Mouse (Mus musculus) brain, adult 2 months (tissue): ENCODE measurements around the gene Zfp148.
"Not testable (repeated sequence)": the region's sequence is repeated elsewhere in the genome, so short reads cannot be mapped to it uniquely, and the experiment has no call there.

Experiments
- DNase-seq: peaks from one replicate; pipeline ENCODE4 v3.0.0; 2011; ENCODE audit warnings: low read depth, low spot score

Gene Zfp148

GRCm38 (mm10) chr16:33381614-33382245, 1.1 kb downstream of the Zfp148 start:
- DNase-seq = peak; percentile 21

- no peak for DNase-seq
These were observed 1.7 kb downstream of the Zfp148 start for GRCm38 (mm10) chr16:33382341-33382740.

- DNase-seq = no peak
These were observed 2.9 kb downstream of the Zfp148 start for GRCm38 (mm10) chr16:33383584-33383983.

GRCm38 (mm10) chr16:33384057-33384456, 3.4 kb downstream of the Zfp148 start:
- not testable (repeated sequence) for DNase-seq

- DNase-seq = no peak
These were observed 6.4 kb downstream of the Zfp148 start for GRCm38 (mm10) chr16:33387013-33387412.

GRCm38 (mm10) chr16:33387420-33387819, 6.8 kb downstream of the Zfp148 start:
- DNase-seq = no peak

GRCm38 (mm10) chr16:33399913-33400782, 19.5 kb downstream of the Zfp148 start:
- DNase-seq = peak; percentile 73

GRCm38 (mm10) chr16:33400943-33401342, 20.3 kb downstream of the Zfp148 start:
- no peak for DNase-seq

GRCm38 (mm10) chr16:33403258-33403657, 22.6 kb downstream of the Zfp148 start:
- no peak for DNase-seq

GRCm38 (mm10) chr16:33404055-33404454, 23.4 kb downstream of the Zfp148 start:
- DNase-seq = no peak

- DNase-seq = no peak
These were observed 24.9 kb downstream of the Zfp148 start for GRCm38 (mm10) chr16:33405487-33405886.

GRCm38 (mm10) chr16:33410151-33410550, 29.5 kb downstream of the Zfp148 start:
- peak; percentile 87 for DNase-seq

- DNase-seq = no peak
These were observed 30.0 kb downstream of the Zfp148 start for GRCm38 (mm10) chr16:33410605-33411004.

- DNase-seq = peak; percentile 89
These were observed 33.6 kb downstream of the Zfp148 start for GRCm38 (mm10) chr16:33414191-33414590.

- no peak for DNase-seq
These were observed 35.0 kb downstream of the Zfp148 start for GRCm38 (mm10) chr16:33415607-33416006.

- DNase-seq = no peak
These were observed 47.7 kb downstream of the Zfp148 start for GRCm38 (mm10) chr16:33428327-33428726.

GRCm38 (mm10) chr16:33431660-33432059, 51.0 kb downstream of the Zfp148 start:
- DNase-seq = peak; percentile 70

GRCm38 (mm10) chr16:33441065-33441464, 60.4 kb downstream of the Zfp148 start:
- peak; percentile 74 for DNase-seq

GRCm38 (mm10) chr16:33446830-33447229, 66.2 kb downstream of the Zfp148 start:
- DNase-seq = peak; percentile 78

GRCm38 (mm10) chr16:33453826-33454225, 73.2 kb downstream of the Zfp148 start:
- DNase-seq = no peak

GRCm38 (mm10) chr16:33454306-33454705, 73.7 kb downstream of the Zfp148 start:
- no peak for DNase-seq

- no peak for DNase-seq
These were observed 74.8 kb downstream of the Zfp148 start for GRCm38 (mm10) chr16:33455263-33455910.
